Mouse (Mus musculus): ENCODE results near the gene Atl1. TPM values are rescaled to one million over a fixed set of nuclear protein-coding genes. Genes with fewer than 3 reads are reported as not detected.

Gene Atl1
- total RNA-seq, 4 experiments from 2014 or later: 3.4 to 6.1 (median 5.0) TPM

DNA sequence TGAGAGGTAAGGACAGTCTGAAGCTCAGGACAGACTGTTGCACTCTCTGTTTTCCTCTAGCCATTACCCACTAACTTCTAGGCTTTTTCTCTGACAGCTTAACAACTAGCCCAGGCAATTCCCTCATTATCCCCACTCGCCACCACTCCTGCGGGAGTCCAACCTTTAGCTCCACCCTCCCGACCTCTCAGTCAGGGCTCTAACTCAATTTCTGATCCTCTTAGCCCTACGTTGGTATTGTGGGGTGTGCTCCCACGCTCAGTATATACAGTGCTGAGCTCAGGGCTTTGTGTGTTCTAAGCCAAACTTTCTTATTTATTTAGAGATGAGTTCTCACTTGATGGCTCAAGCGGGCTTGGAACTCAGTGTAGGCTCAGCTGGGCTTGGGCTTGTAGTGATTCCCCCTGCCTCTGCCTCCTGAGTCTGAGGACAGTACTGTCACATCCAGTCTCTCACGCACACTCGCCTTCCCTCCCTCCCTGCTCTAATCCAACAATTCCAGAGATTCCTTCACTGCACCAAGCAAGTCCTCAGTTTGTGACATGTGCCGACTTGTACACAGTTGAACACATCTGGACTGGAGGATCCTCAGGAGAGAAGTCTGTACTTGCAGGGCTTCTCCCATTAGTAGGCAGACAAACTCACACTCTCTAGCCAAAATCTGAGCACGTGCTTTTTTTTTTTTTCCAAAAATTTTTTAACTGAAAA is 11.1 kb upstream of the Atl1 start:
- no peak for DNase-seq (ENCODE audit: low spot score)

DNA sequence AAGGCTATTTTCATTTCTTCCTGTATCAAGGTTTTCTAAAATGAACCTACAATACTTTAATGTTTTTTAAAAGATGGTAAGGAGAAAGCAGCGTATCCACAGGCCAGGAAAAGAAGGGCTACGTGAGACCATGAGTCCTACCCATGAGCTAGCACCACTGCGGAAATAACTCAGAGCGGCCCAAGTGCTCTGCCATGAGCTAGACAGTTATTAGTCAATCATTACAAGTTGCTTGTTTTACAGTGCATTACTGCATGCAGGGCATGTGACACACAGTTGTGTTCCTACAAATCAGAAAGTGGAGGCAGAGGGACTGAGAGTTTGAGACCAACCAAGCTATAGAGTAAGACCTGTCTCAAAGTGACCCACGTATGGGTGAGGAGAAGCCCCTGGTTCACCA is 8.4 kb upstream of the Atl1 start:
- DNase-seq (ENCODE audit: low spot score): no peak

DNA sequence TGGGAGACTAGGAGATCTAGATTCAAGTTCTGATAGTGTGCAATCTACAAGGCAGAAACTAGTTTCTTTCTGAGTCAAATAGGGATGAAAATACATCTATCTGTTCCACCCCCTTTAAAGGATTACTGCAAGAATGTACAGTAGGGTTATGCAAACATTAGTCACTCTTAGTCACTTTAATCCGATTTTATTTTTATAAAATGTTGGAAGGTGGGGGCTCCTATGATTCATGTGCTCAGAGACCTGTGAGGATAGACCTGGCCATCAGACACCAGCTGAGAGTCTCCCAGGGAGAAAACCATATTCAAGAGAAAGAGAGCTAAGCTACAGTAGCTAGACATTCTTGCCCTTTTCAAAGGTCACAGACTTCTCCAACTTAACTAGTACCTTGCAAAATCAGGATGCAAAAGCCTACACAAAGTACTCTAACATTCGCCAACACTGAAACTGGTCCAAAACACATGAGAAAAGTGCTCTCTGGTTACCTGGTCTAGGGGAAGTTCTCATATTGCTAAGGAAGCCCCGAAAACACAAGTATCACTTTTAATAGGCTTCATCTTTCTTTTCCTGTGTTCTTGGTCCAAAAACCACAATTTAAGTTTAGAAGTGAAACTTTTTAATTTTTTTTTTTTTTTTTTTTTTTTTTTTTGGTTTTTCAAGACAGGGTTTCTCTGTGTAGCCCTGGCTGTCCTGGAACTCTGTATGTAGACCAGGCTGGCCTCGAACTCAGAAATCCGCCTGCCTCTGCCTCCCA is 7.1 kb upstream of the Atl1 start:
- DNase-seq (ENCODE audit: low spot score): no peak

DNA sequence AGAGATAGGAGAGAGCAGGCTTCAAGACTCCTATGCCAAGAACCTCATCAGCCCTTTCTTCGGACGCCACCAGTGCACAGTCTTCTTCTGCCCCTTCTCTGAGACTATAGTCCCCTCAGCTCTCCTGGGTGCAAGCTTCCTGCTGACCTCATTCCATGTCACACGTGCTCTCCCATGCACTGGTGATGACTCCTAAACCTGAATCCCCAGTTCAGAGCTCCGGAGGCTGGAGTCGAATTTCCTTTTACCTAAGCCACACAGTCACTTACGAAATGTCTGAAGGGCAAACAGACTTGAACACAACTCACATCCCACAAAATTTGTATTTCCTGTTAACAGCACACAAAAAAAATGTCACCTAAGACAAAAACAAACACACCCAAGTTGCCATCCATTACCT is 4.6 kb upstream of the Atl1 start:
- DNase-seq (ENCODE audit: low spot score): no peak

DNA sequence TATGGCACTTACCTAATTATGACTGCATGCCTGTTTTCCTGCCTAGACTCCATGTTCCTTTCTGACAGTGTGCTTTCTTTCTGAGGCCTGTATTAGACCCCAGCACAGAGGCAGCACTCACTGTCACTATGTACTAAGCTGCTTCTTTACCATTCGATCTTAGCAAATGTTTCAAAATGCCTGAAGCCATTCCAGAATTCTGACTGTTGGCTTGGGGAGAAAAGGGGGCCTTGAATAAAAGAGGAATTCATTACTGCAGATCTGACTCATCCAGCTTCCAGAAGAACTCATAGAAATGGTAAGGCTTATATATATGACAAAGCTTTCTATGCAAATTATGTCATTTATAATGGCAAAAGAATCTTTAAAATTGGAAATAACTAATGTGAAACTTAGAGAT is 4.1 kb upstream of the Atl1 start:
- DNase-seq (ENCODE audit: low spot score): no peak

DNA sequence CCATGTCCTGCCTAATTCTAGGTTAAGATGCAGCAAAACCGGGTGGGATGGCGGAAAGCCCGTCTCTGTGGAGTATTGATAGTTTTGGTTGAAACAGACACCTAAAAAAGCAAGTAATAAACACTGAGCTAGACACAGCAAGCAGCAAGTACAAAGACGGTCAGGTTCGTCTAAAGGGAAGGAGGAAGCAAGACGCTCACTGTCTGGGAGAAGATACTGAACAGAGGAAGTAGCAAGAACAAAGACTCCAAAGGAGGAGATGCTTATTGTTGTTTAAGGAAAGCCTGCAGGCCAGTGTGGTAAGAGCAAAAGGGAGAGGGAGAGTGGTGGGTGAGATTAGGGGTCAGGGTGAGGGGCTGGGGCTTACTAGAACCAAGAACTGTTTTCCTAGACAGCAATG is 2.4 kb upstream of the Atl1 start:
- no peak for DNase-seq (ENCODE audit: low spot score)

DNA sequence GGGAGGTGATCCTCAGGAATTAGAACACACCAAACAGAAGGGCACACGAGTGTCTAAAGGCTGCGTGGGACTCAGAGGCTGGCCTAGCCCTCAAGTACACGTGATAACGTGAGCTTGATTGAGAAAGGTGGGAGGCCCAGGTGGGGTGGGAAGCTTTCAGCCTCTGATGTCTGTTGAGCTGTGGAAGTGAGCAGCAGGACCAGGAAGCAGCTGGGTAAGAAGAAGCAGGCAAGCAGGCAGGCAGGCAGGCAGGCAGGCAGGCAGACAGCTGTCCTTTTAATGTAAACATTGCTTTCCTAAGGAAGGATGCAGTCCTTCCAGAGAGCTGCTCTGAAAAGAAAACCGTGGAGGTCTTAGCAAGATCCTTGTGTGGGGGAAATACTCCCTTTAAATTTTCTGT is 1.9 kb upstream of the Atl1 start:
- DNase-seq (ENCODE audit: low spot score): no peak

DNA sequence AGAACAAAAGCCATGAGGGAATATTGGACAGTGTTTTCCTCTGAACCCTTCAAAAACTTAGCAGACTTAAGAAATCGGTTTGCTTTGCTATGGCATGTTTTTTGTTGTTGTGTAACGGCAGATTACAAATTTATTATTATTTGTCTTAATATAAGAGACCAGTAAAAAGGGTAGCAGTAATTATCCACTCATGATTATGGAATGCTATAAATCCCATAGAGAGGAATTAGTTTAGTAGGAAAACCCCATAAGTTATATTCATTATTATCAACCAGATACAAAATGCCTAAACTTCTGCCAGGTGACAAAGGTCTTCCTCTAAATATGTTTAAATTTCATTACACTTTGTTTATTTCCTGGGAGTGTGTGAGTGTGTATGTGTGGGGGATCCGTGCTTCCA is 693 bp upstream of the Atl1 start:
- no peak for DNase-seq (ENCODE audit: low spot score)

DNA sequence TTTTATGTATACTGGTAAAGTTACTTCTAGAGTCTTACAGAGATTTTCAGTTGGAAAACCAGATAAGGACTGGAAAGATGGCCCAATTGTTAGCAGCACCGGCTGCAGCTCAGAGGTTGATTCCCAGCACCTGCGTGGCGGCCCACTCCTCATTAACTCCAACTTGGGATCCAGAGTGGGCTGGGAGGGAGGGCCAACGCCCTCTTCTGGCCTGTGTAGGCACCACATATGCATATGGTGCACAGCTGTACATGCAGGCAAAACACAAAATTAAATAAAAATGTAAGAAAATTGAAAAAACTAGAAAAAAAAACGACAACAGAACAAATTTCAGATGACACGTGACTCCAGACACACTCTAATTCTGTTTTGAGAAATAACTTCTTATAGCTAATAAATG is 1.5 kb downstream of the Atl1 start:
- no peak for DNase-seq (ENCODE audit: low spot score)

DNA sequence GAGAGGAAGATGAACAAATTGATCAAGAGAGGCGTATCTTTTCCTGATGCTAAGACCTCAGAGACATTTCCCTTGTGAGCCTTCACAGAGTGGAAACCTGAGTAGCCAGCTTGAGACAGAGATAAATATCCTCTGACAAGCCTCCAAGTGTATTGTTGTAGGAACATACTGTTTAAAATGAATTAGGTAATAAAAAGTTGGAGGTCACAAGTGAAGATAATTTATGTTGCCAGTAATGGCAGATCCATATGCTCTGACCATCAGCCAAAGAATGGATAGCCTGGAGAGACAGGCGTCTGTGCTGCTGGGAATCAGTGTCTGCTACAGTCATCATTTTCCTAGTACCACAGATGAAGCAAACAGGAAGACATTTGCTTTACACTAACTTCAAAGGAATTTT is 2.6 kb downstream of the Atl1 start:
- no peak for DNase-seq (ENCODE audit: low spot score)

DNA sequence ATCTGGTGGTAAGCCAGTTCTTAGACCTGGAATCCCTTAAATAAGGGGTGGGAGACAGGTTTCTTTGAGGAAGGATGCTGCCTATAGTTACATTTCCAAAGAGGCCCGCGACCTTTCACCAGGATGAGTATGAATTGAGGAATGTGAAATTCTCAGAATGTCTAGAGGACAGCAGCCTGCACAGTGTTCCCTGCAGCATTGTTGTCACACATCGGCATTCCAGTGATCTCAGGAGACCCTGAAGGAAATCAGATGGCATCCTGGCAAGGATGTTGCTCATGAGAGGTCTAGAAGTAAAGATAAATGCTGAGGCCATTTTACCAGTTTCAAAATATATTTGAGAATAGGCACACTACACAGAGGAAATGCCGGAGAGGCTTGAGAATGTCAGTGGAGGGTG is 5.7 kb downstream of the Atl1 start:
- DNase-seq (ENCODE audit: low spot score): no peak

DNA sequence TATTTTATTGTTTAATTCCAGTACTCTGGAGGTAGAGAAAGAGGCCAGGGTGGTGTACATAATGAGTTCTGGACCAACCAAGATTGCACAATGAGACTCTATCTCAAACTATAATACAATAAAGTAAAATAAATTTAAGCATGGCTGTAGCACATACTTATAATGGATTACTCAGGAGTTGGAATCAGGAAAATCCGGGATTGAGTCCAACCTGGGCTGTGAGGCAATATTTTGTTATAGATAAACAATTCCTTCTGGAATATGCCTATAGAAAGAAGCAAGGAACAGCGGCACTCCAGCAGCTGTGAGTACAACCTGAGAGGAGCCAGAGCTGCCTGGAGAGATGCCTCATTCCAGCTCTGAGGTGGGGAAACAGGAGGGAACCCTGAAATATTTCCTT is 12.6 kb downstream of the Atl1 start:
- DNase-seq (ENCODE audit: low spot score): no peak

DNA sequence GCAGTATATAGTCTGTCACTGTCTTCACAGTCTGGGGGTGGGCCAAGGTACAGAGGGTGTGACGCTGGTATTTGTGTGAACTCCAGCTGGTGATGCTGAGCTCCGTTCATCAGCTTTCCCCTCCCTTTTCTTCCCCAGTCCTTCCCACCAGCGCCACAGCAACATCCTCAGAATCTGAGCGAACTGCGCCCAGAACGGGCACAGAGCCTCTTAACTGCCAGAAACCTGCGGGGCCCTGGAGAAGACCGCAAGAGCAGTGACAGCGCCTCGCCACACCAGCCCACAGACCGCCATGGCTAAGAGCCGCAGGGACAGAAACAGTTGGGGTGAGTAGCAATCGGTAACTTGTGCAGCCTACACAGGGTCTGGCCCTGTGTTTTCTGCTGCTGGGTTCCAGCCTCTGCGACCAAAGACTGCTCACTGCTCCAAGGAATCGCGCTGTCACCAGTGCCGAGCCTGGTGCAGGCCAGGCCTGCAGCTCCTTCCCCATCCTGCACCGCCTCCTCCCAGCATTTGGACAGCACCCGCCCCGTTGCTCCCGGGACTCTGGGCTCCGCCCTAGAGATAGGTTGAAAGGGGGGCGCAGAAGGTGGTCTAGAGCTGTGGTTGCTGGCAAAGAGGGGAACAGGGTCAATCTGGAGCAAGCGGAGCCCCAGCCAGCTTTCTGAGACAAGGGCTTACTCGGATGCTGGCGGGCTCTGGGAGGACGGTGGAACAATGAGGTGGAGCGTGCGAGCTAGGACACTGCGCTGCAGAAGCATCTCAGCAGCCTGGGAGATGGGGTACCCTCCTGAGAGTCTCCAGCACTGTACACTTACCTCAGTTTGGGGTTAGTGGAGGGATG is 15.5 kb downstream of the Atl1 start:
- no peak for DNase-seq (ENCODE audit: low spot score)

DNA sequence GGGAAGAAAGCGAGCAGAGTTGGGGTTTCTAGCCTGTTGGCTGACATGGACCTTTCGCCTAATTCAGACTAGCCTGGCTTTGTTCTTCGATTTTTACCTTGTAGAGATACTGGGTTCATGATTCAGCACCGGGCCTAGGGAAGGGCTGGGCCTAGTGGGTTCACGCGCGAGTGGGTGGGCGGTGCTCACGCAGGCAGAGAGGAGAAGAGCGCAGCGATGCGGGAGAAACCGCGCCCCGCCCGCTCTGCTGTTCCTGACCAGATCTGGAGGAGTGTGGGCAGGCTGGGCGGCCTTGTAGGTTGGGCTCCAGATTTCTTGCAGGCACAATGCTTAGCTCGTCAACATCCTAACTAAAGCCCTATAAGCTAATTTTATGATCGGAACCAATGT is 16.1 kb downstream of the Atl1 start:
- DNase-seq (ENCODE audit: low spot score): no peak

DNA sequence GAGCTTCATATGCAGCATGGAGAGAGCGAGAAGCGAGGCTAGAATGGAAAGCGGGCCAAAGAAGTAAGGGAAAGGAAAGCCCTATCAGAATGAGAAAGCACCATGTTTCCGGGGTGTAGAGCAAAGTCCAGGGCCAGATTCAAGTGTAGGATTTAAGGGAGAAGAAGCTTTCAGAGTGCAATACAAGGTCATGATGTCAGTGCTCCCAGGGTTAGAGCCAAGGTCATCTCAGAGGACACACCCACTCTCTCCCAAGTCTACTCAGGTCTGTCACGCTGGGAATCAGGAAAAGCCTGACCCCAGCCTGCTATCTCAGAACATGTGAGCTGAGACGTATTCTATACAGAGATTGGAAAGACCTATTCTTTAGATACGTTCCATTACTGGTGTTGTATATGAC is 19.5 kb downstream of the Atl1 start:
- DNase-seq (ENCODE audit: low spot score): no peak

DNA sequence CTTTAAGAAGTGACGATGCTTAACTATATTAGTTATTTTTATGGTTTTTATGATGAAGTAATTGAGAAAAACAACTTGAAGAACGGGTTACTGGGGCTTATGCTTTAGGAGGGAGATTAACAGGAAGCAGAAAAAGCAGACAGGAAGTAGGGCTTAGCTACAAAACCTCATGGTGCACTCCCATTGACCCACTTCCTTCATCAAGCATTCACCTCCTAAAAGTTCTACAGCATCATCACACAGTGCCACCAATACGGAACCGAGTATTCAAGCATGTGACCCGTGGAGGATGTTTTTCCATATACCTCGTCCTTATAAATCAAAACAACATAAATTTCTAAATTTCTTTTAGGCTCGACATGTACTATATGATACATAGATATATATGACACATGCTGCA is 20.3 kb downstream of the Atl1 start:
- no peak for DNase-seq (ENCODE audit: low spot score)

DNA sequence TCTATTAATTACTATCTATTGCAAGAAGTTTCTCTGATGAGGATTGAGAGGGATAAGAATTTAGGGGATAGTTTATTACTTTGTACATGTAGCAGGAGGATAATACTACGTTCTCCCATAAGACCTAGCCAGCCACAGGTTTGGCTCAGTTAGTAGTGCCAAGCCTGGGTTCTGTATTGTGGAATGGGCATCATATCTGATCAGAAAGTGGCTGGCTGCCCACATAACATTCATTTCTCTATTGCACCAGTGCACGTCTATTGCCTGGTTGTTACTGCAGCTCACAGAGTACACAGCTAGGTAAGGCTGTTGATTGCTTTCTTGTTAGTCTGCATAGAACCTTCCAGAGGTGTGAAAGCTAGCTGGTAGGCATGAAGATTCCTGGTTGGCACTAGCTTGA is 25.5 kb downstream of the Atl1 start:
- DNase-seq (ENCODE audit: low spot score): no peak

DNA sequence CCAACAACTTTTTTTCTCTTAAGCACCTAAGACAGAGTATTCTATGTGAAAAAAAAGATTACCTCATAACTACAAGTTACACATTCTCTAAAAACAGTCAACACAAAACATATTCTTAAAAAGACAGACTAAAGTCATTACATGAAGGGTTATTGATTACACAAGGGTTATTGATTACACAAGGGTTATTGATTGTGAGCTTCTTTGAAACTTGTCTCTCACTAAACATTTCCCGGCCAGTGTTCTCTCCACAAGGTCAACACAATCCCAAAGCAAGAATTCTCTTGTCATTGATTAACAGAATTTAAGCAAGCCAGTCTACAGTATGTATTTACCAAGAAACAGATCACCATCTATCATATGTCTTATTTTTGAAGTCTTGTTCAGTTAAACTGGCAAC is 29.7 kb downstream of the Atl1 start:
- DNase-seq (ENCODE audit: low spot score): no peak

DNA sequence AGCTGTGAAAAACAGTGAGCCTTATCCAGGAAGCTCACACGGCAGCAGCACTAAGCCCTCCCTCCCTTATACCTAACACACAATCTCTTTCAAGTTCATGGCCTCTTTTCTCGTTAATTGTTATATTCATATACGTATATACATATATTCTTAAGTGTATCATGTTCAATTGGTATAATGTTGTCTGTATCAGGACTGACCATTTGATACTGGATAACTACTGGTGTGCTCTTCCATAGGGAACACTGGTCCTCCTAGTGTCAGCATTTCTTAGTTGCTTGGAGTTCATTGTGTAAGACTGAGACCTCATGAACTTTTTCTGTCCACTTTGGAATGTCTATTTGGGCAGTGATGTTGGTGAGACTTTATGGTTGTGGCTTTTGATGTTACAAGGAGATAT is 30.7 kb downstream of the Atl1 start:
- DNase-seq (ENCODE audit: low spot score): no peak

DNA sequence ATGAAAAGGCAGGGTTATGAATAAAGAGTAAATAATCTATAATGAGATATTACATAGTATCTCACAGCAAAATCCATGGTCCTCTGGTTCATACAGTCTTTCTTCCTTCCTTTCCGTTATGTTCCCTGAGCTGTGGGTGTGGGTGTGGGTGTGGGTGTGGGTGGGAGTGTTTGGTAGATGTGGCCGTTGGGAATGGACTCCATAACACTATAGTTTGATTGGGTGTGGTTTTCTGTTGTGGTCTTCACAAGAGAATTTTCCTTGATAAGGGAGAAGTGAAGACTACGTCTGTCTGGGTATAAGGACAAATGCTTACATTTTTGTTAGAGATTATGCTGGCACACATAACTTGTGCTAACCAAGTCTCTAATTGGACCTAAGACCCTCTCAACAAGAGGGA is 31.2 kb downstream of the Atl1 start:
- DNase-seq (ENCODE audit: low spot score): no peak

DNA sequence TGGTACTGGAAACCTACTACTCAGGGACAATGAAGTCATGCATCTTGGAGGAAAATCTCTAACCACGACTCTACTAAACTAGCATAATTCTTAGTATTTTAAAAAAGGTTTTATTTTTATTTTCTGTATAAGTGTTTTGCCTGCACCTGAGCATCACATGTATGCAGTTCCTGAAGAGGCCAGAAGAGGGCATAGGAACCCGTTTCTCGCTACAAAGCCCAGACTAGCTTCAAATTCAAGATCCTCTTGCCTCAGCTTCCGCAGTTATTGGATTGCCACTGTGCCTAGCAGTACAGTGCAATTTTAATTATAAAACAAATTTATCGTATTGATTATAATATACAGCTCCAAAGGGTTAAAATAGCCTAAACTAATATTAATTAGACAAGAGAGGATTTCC is 31.6 kb downstream of the Atl1 start:
- DNase-seq (ENCODE audit: low spot score): no peak

DNA sequence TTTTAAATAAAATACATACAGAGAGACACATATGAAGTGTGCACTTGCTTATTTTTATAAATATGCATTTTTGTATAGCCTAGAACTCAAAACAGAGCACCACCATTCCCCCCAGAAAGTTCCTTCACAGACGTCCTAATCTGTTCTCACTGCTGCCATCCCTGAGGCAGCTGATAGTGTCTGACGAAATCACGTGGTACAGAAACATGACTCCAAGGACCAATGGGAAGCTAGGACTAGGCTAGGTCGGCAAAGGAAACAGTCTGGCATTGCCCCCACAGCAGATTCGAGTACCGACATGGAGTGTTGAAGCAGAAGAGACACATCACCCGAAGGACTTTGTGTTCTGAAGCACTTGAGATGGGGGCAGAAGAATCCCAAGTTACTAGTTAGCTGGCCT is 34.3 kb downstream of the Atl1 start:
- no peak for DNase-seq (ENCODE audit: low spot score)

DNA sequence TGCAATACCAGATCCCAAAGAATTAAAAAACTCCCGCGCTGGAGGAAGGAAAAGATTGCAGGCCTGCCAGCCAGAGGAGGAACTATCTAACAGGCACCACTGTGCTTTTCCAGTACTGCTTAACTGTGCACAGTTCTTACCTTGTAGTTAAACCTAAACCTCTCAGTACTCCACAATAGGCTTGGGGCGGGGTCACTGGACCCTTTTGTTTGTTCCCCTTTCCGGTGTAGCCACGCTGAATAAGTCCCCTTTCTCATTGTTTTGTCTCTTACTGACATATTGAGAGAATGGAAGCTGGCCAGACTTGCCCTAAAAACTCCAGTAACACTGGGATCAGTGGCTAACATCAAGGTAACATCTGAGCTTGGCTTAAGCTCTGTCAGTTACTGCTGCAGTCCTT is 45.3 kb downstream of the Atl1 start:
- DNase-seq (ENCODE audit: low spot score): no peak
